Mouse (Mus musculus): ENCODE measurements at regions not wholly inside any gene's neighbourhood (a gene's known extent, or its start where the extent isn't known, plus 50 kb on each side); places are given as distances from the start of the nearest gene placed in this dataset.

GRCm38 (mm10) chr7:134550221-134550809 lies 120.1 kb upstream of the Dock1 start:
- no peaks in the 10 kb centered on the region for H3K27me3 ChIP-seq (ENCODE audit: low read depth, poor library complexity, severe bottlenecking)
- no peaks in the 10 kb centered on the region for H3K9me3 ChIP-seq (replicated peaks)
- no peaks in the 10 kb centered on the region for H3K36me3 ChIP-seq
- no peak for DNase-seq (ENCODE audit: low spot score)
- H3K4me3 ChIP-seq, result no peak overlapping the region
- WGBS, result 75% methylated on average over 7 of the region's 7 CpGs
- H3K4me1 ChIP-seq, result no peaks in the 10 kb centered on the region
- no peak overlapping the region for H3K27ac ChIP-seq

GRCm38 (mm10) chr7:134552051-134552451 lies 118.4 kb upstream of the Dock1 start:
- H3K4me3 ChIP-seq, result no peak overlapping the region
- no peaks in the 10 kb centered on the region for H3K36me3 ChIP-seq
- H3K27me3 ChIP-seq (ENCODE audit: low read depth, poor library complexity, severe bottlenecking), result no peaks in the 10 kb centered on the region
- no peak for DNase-seq (ENCODE audit: low spot score)
- H3K4me1 ChIP-seq, result no peaks in the 10 kb centered on the region
- WGBS, result 89% methylated on average over 6 of the region's 6 CpGs
- H3K9me3 ChIP-seq (replicated peaks), result no peaks in the 10 kb centered on the region
- no peak overlapping the region for H3K27ac ChIP-seq

GRCm38 (mm10) chr7:134556061-134556460 lies 114.4 kb upstream of the Dock1 start:
- WGBS, result 71% methylated on average over 4 of the region's 4 CpGs

GRCm38 (mm10) chr7:134566322-134566721 lies 104.1 kb upstream of the Dock1 start:
- H3K27me3 ChIP-seq (ENCODE audit: low read depth, poor library complexity, severe bottlenecking), result no peaks in the 10 kb centered on the region
- H3K9me3 ChIP-seq (replicated peaks), result no peaks in the 10 kb centered on the region
- DNase-seq (ENCODE audit: low spot score), result peak; percentile 70
- no peak overlapping the region for H3K4me3 ChIP-seq
- H3K27ac ChIP-seq, result no peak overlapping the region
- WGBS, result 75% methylated on average over 5 of the region's 5 CpGs
- no peaks in the 10 kb centered on the region for H3K36me3 ChIP-seq
- no peaks in the 10 kb centered on the region for H3K4me1 ChIP-seq

More at GRCm38 (mm10) chr7:134556061-134556460, 114.4 kb upstream of the Dock1 start:
- no peaks in the 10 kb centered on the region for H3K4me1 ChIP-seq
- H3K36me3 ChIP-seq, result no peaks in the 10 kb centered on the region
- no peak for DNase-seq (ENCODE audit: low spot score)
- no peaks in the 10 kb centered on the region for H3K9me3 ChIP-seq (replicated peaks)
- no peak overlapping the region for H3K27ac ChIP-seq
- no peaks in the 10 kb centered on the region for H3K27me3 ChIP-seq (ENCODE audit: low read depth, poor library complexity, severe bottlenecking)
- H3K4me3 ChIP-seq, result no peak overlapping the region

GRCm38 (mm10) chr7:134569247-134569646 lies 101.2 kb upstream of the Dock1 start:
- H3K4me3 ChIP-seq, result no peak overlapping the region
- no peaks in the 10 kb centered on the region for H3K36me3 ChIP-seq
- WGBS, result 89% methylated on average over 3 of the region's 3 CpGs
- no peaks in the 10 kb centered on the region for H3K27me3 ChIP-seq (ENCODE audit: low read depth, poor library complexity, severe bottlenecking)
- H3K27ac ChIP-seq, result no peak overlapping the region
- H3K9me3 ChIP-seq (replicated peaks), result no peaks in the 10 kb centered on the region
- no peaks in the 10 kb centered on the region for H3K4me1 ChIP-seq
- no peak for DNase-seq (ENCODE audit: low spot score)

GRCm38 (mm10) chr7:134570176-134570810 lies 100.2 kb upstream of the Dock1 start:
- Histone ChIP-seq H3K4me1 (no peaks in the 10 kb centered on the region), H3K9me3 (replicated peaks) (no peaks in the 10 kb centered on the region), H3K27me3 (ENCODE audit: low read depth, poor library complexity, severe bottlenecking) (no peaks in the 10 kb centered on the region), H3K4me3 (no peak overlapping the region), H3K36me3 (no peaks in the 10 kb centered on the region), H3K27ac (no peak overlapping the region)
- DNase-seq (ENCODE audit: low spot score), result no peak
- 91% methylated on average over 5 of the region's 5 CpGs for WGBS

- Histone ChIP-seq H3K27me3 (ENCODE audit: low read depth, poor library complexity, severe bottlenecking) (no peaks in the 10 kb centered on the region), H3K4me1 (no peaks in the 10 kb centered on the region), H3K4me3 (no peak overlapping the region), H3K9me3 (replicated peaks) (no peaks in the 10 kb centered on the region), H3K36me3 (no peaks in the 10 kb centered on the region), H3K27ac (no peak overlapping the region)
- no peak for DNase-seq (ENCODE audit: low spot score)
These were observed 88.7 kb upstream of the Dock1 start for GRCm38 (mm10) chr7:134581746-134582145.

- H3K27me3 ChIP-seq (ENCODE audit: low read depth, poor library complexity, severe bottlenecking), result no peaks in the 10 kb centered on the region
- no peaks in the 10 kb centered on the region for H3K36me3 ChIP-seq
- H3K9me3 ChIP-seq (replicated peaks), result no peaks in the 10 kb centered on the region
- DNase-seq (ENCODE audit: low spot score), result no peak
- peaks cover 5% of the 10 kb centered on the region; the same call in 1 of the 2 replicates for H3K4me1 ChIP-seq
- 91% methylated on average over 5 of the region's 5 CpGs for WGBS
- no peak overlapping the region for H3K4me3 ChIP-seq
- H3K27ac ChIP-seq, result no peak overlapping the region
These were observed 85.0 kb upstream of the Dock1 start for GRCm38 (mm10) chr7:134585478-134585877.

GRCm38 (mm10) chr7:134586990-134587389 lies 83.5 kb upstream of the Dock1 start:
- no peak overlapping the region for H3K4me3 ChIP-seq
- 92% methylated on average over 6 of the region's 6 CpGs for WGBS
- peaks cover 5% of the 10 kb centered on the region; the same call in 1 of the 2 replicates for H3K4me1 ChIP-seq
- H3K27ac ChIP-seq, result no peak overlapping the region
- H3K9me3 ChIP-seq (replicated peaks), result no peaks in the 10 kb centered on the region
- no peak for DNase-seq (ENCODE audit: low spot score)
- no peaks in the 10 kb centered on the region for H3K36me3 ChIP-seq
- no peaks in the 10 kb centered on the region for H3K27me3 ChIP-seq (ENCODE audit: low read depth, poor library complexity, severe bottlenecking)

- WGBS, result 85% methylated on average over 3 of the region's 3 CpGs
- H3K4me3 ChIP-seq, result no peak overlapping the region
- H3K27ac ChIP-seq, result no peak overlapping the region
- DNase-seq (ENCODE audit: low spot score), result no peak
- H3K9me3 ChIP-seq (replicated peaks), result no peaks in the 10 kb centered on the region
- H3K36me3 ChIP-seq, result no peaks in the 10 kb centered on the region
- peaks cover 20% of the 10 kb centered on the region; the same call in 1 of the 2 replicates for H3K4me1 ChIP-seq
- no peaks in the 10 kb centered on the region for H3K27me3 ChIP-seq (ENCODE audit: low read depth, poor library complexity, severe bottlenecking)
These were observed 62.6 kb upstream of the Dock1 start for GRCm38 (mm10) chr7:134607886-134608285.

GRCm38 (mm10) chr7:134610159-134610558 lies 60.3 kb upstream of the Dock1 start:
- DNase-seq (ENCODE audit: low spot score), result no peak
- Histone ChIP-seq H3K4me1 (peaks cover 20% of the 10 kb centered on the region; the same call in 1 of the 2 replicates), H3K27me3 (ENCODE audit: low read depth, poor library complexity, severe bottlenecking) (no peaks in the 10 kb centered on the region), H3K9me3 (replicated peaks) (no peaks in the 10 kb centered on the region), H3K27ac (no peak overlapping the region), H3K36me3 (no peaks in the 10 kb centered on the region), H3K4me3 (no peak overlapping the region)
- 62% methylated on average over 2 of the region's 2 CpGs for WGBS

GRCm38 (mm10) chr7:134611371-134611770 lies 59.1 kb upstream of the Dock1 start:
- peaks cover 20% of the 10 kb centered on the region; the same call in 1 of the 2 replicates for H3K4me1 ChIP-seq
- no peak overlapping the region for H3K27ac ChIP-seq
- DNase-seq (ENCODE audit: low spot score), result no peak
- no peaks in the 10 kb centered on the region for H3K36me3 ChIP-seq
- no peaks in the 10 kb centered on the region for H3K27me3 ChIP-seq (ENCODE audit: low read depth, poor library complexity, severe bottlenecking)
- no peak overlapping the region for H3K4me3 ChIP-seq
- H3K9me3 ChIP-seq (replicated peaks), result no peaks in the 10 kb centered on the region
- 73% methylated on average over 9 of the region's 9 CpGs for WGBS

- 87% methylated on average over 4 of the region's 4 CpGs for WGBS
- H3K27me3 ChIP-seq (ENCODE audit: low read depth, poor library complexity, severe bottlenecking), result no peaks in the 10 kb centered on the region
- DNase-seq (ENCODE audit: low spot score), result no peak
- no peak overlapping the region for H3K4me3 ChIP-seq
- H3K36me3 ChIP-seq, result no peaks in the 10 kb centered on the region
- peaks cover 20% of the 10 kb centered on the region; the same call in 1 of the 2 replicates for H3K4me1 ChIP-seq
- no peaks in the 10 kb centered on the region for H3K9me3 ChIP-seq (replicated peaks)
- no peak overlapping the region for H3K27ac ChIP-seq
These were observed 58.2 kb upstream of the Dock1 start for GRCm38 (mm10) chr7:134612175-134612633.

All from limb, embryonic 10.5 days (tissue).